Mouse (Mus musculus): Measurements from ENCODE around the gene Cept1.
"Not testable (repeated sequence)": the region's sequence is repeated elsewhere in the genome, so short reads cannot be mapped to it uniquely, and the experiment has no call there.

Gene Cept1

GRCm38 (mm10) chr3:106547171-106547923 is at the start of gene Cept1, which contains the start of gene Dram2:
TSS of gene Cept1 (minus strand) at chr3:106547802.
TSS of gene Dram2 (plus strand) at chr3:106547798.
- peak; percentile 93 to 96 for DNase-seq

DNA sequence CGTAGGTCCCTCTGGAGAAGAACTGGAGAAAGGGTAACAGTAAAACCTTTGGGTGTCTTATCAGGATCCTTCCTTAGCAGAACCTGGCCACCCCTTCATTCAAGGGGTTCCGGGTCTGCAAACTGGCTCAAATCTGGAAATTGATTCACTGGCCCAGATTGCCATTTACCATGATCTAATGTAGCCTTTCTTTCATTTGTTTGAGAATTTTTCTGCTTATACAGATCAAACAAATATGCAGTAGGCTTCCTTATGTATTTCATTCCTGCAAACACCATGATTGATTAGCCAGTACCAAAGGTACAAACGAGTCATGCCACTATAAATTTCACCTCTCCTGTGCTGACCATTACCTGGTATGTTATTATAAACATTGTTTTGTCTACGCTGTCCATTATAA is 46.0 kb upstream of the Cept1 start:
- not testable (repeated sequence) for DNase-seq

- no peak for DNase-seq
Observed at GRCm38 (mm10) chr3:106579296-106579695, 31.7 kb upstream of the Cept1 start.

DNA sequence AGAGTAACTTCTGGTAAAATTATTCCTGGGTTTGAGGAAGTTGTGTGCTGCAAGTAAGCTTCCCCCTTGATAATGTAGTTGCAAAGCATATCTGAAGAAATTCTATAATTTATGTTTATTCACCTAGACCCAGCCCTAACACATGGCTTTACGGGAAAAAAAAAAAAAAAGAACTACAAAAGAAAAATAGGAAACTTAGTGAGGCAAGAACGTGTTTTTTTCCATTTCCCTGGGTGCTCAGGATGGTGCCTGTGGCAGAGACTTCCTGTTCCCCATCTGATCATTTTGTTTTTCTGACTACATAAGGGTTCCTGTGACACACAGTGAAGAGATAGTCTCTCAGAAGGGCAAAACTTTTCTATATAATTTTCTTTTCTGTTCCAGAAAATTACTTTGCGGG is 25.6 kb upstream of the Cept1 start:
- no peak for DNase-seq

GRCm38 (mm10) chr3:106565876-106566275 is 18.3 kb upstream of the Cept1 start:
- DNase-seq = no peak

DNA sequence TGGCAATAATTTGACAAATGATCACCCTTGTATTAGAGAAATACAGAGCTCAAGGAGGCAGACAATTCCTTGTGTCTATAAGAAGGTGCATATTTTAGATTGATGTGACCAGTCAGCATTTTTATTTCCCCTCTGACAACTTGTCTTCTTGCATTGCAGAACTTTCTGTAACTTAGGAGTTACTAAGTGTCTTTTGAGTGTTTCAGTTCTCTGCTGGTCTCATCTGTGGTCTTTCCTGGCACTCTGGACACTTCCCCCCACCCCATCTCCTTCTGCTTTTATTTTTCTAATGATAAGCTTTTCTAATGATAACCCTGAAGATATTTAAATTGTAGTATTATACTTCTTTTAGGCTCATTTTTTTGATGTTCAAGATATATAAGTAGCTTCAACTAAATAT is 10.7 kb upstream of the Cept1 start:
- no peak for DNase-seq

DNA sequence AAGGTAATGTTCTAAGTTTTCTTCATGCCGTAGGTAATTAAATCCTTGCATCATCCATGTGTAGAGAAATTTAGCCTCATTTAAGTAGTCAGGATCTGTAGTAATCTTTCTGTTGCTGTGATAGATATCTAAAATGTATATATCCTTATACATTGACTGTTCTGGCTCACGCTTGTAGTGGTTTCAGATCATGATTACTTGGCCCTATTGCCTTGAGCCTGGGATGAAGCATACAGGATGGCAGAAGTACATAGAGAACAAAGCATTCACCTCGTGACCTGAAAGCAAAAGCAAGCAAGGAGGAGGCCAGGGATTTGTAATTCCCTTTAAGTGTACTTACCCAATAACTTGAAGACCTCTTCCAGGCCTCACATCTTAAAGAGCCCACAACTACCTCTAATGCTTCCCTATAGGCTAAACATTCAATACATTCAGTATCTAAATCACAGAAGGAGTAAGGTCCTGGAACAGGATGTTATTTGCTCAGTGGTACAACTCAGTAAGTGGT is 8.2 kb upstream of the Cept1 start:
- peak in 1 of 2 experiments; percentile 31 for DNase-seq

DNA sequence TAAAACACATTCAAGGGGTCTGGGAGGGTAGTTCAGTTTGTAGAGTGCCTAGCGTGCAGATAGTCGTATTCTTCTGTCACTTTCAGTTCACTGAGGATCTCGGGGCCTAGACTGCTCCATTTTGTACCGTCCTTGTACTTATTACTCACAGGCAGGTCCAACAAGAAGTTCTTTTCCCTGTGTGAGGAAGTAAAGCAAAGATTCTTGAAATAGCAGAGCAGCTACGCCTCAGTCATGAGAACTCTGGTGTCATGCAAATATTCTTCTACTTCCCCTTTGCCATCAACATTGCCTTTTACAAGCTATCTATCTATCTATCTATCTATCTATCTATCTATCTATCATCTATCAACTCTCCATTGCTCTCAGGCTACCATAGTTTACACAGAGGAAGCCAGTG is 5.8 kb upstream of the Cept1 start:
- no peak for DNase-seq

DNA sequence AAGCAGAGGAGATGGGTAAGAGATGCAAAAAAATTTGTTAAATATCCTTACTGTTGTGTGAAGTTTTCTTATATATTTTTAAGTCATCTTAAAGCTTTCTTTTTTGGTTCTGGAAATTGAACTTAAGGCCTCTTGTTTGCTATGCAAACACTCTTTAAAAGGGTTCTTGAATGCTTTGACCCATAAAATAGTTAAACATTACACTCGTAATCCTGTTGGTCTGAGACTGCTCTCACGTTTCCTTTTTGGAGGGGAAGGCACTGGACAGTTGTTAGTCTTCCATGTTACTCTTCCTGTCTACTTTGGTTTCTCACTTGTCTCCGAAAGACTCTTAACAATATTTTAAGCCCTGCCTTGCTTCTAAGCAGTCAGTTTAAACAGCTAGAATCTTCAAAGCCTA is 1.4 kb upstream of the Cept1 start:
- DNase-seq = no peak

DNA sequence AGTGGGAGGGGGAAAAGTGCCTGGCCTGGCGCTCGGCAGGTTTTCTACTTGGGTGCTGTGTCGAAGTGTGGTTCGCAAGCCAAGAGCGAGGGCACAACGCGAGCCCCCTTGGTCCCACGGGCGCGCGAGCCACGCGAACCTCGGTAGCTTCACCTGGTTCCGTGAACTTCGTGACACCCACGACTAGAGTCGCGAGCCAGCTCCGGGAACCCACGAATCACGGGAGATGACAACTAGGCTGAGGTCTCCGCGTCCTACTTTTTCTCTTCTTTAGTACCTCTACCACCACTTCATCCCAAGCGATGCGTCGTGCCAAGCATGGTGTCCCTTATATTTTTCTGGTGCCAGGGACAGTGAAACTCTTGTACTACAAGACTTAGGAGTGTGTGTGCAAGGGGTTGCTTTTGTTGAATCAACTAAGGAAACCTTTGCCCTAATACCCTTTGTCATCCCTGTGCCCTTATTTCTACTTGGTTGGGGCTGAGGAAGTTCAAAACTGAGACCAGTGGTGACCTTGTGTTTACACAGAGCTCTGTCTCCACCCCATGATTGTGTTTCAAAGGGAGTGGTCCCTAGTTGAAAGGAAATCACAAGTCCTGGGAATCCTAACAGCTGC is 430 bp upstream of the Cept1 start:
- peak; percentile 47 to 73 for DNase-seq

DNA sequence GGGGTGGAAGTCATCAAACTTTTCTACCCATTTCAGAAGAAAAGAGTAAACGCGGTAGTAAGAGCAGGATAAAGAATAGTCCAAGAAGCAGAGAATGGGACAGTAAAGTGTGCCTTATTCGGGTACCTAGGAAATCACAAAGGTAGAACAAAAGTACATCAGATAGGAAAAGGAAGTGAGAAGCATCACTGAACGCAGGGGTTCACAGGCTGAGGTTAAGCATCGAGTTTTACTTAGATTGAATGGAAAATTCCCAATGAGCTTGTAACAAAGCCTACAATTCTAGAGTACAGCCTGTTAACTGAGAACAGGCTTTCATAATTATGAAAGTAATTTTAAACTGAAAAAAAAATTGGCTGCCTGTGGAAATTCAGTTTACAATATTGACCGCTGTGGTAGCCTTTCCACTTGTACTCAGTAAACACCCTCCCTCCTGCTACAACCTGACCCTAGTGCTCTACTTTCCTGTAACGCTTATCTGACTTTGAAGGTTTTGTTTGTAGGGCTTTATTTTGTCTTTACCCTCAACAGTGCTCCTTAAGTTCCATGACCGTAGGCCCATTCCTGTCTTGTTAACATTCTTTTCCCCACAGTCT is 2.8 kb downstream of the Cept1 start:
- no peak for DNase-seq

DNA sequence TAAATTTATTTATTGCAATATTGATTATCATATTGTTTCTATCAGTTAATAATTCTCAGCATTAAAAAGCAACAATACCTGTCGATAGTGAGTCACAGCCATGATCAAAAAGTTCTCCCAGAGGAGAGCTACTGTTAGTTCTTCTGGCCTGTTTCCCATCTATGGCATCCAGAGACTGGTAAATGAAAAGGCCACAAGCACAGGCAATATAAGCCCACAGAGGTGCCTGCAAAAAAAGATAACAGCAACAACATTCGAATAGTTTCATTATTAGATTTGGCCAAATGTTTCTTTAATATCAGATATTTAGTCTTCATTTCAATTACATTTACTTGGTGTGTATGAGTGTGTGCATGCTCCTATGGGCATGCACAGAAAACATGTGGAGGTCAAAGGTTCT is 14.3 kb downstream of the Cept1 start:
- no peak for DNase-seq

DNA sequence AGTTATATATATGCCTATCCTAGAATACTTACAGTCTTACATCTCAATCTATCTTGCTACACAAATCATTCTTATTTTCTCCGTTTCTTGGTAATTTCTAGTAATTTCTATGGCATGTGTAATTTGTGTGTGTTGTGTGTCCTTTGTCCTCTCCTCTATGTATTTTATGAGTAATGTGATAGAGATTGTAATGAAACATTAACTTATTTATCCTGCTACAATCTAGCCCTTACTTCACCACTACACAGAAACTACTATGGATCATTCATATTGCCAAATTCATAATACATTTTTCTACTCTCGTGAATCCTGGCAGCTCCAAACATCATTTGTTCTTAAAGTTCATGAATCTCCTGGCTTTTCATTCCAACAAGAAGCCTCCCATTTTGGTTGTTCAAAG is 19.6 kb downstream of the Cept1 start:
- no peak for DNase-seq

GRCm38 (mm10) chr3:106526411-106526810 is 21.2 kb downstream of the Cept1 start:
- no peak for DNase-seq

DNA sequence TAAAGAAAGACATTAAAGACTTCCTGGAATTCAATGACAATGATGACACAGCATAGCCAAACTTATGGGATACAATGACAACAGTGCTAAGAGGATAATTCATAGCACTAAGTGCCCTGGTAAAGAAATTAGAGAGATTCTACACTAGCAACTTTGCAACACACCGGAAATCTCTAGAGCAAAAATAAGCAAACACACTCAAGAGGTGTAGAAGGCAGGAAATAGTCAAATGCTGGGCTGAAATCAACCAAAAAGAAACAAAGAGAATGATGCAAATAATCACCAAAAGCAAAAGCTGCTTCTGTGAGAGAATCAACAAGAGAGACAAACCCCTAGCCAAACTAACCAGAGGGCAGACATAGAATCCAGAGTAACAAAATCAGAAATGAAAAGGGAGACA is 24.9 kb downstream of the Cept1 start:
- DNase-seq = no peak

- no peak for DNase-seq
Observed at GRCm38 (mm10) chr3:106515016-106515415, 32.6 kb downstream of the Cept1 start.

- no peak for DNase-seq
Observed at GRCm38 (mm10) chr3:106510669-106511068, 36.9 kb downstream of the Cept1 start.

DNA sequence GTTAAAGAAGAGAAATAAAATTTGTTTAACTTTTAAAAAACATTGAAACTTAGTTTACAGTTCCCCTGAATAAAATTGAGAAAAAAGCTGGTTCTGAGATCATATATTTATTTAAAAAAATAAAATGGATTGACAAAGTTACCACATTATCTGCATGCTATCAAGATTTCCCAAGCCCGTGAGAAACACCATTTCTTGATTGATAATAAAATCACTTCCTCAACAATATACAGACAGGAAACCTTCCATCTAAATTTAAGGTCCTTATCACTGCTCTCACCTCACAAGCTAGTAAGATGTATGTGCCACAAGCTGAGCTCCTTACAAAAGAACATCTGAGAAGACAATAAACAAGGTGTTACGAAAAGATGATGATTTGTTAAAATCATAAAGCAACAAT is 44.7 kb downstream of the Cept1 start:
- no peak for DNase-seq

GRCm38 (mm10) chr3:106500510-106500909 is 47.1 kb downstream of the Cept1 start:
- no peak for DNase-seq

DNA sequence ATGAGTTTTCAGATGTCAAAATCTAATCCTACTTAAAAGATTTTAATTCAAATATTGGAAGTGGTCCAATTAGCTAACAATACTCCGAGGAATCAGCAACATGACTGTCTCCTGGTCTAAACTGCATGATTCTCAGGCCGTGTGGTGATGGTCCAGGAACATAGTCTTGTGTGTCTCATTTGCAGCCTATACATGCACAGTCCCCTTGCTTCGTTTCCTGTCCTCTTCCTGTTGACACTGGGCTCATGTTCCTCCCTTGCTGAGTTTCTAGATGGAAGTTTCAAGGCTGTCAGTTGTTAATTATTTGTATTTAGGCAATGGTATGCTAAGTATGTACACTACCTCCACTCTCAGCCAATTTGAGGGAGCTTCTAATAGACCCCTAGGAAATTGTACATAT is 50.6 kb downstream of the Cept1 start:
- DNase-seq = no peak

DNA sequence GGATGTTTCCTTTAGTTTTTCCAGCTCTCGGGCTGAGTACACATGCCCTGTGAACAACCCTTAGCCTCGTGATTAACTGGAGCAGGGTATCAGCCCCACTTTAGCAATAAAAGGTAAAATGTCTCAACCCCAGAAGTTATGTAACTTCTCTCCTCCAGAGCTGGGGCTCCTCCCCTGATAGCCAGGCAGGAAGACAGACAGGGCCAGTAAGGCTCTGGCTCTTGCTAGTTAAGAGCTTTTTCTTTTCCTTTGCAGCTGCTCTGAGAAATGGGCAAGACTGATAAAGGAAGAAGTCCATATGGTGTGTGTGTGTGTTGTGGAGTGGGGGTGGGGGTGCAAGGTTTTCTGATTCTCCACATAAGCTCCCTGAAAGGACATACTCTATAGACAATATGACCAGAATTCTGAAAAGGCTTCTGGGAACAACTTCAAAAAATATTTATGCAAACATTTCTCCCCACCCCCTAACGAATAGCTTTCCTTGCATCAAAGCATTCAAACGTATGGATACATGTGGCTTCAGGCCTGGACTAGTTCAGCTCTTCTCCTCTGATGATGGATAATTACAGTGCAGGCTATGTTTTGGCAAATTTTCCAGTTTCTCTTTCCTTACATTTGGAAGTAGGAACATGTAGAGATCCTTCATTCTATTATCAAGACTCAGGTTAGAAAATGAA is 51.4 kb downstream of the Cept1 start:
- DNase-seq = peak; percentile 71 to 80

DNA sequence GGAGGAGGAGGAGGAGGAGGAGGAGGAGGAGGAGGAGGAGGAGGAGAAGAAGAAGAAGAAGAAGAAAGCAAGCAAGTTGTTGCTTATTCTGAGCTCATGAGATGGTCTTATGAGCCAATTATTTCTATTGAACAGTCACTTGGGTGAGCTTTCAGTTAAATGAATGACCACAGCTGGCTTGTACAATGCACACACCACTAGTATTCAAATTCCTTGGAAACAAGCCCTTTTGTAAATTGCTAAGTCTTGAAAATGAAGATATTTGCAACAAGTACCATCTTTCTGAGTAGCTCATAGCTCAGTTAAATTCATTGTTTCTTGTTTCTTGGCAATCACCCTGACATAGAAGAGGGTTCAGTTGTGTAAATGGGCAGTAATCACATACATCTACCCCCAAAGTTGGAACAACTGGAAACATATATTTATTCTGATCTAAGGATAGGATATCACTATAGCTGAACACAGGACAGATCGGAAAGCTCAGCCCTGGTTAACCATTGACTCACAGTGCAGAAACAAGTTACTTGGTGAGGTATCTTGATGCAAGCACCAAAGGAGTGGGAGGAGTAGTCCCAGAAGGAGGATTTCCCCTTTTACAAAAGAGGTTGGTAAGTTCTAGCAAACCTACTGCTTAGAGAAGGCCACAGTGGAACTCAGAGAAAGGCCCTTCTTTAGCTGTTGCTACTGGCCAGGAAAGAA is 52.1 kb downstream of the Cept1 start:
- DNase-seq = no peak

All from lung, adult 18-20 months (tissue).